Mouse (Mus musculus): Measurements from ENCODE around the gene Mad1l1. TPM values are rescaled to one million over a fixed set of nuclear protein-coding genes. Genes with fewer than 3 reads are reported as not detected.

The Mad1l1 gene
- polyA plus RNA-seq, 1 experiment from 2014 or later: 20.5 TPM

DNA sequence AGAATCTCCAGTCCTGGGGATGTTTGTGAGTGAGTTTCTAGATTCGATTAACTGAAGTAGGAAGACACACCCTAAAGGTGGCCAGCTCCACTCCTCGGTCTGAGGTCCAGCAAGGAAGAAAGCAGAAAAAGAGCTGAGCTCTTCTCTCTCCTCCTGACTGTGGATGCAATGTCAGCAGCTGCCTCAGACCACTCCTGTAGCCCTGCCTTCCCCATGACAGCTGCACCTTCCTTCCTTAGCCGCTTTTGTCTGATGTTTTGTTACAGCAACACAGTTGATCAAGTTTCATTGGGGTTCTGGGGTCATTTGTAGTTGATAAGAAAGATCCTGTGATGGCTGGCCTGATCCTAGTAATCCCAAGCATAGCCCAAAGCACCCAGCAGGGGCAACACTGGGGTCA is 36.1 kb upstream of the Mad1l1 start:
- peaks cover 66% of the 10 kb centered on the region for H3K36me3 ChIP-seq (ENCODE audit: control insufficient read depth, insufficient read depth, low read length)
- no peak overlapping the region for H3K4me3 ChIP-seq (ENCODE audit: control insufficient read depth in 1 of 2, insufficient read depth in 1 of 2, low read depth in 1 of 2, low read length in 2 of 2)
- WGBS: 83% methylated on average over 3 of the region's 3 CpGs
- no peak overlapping the region for H3K4me2 ChIP-seq (ENCODE audit: low read length)
- H3K27me3 ChIP-seq (ENCODE audit: control insufficient read depth, insufficient read depth, low read length): no peaks in the 10 kb centered on the region
- no peak overlapping the region for H3K27ac ChIP-seq (replicated peaks in 1 of 2; ENCODE audit: control insufficient read depth in 1 of 2, insufficient read depth in 1 of 2, low read depth in 2 of 2, low read length in 2 of 2)
- no peaks in the 10 kb centered on the region for H3K4me1 ChIP-seq (ENCODE audit: control insufficient read depth in 2 of 2, insufficient read depth in 2 of 2, low read length in 2 of 2)
- H3K9ac ChIP-seq (ENCODE audit: low read length): no peak overlapping the region
- ATAC-seq (ENCODE audit: insufficient number of reproducible peaks, insufficient read depth, low FRiP score, low read depth): no peak
- H3K9me3 ChIP-seq (ENCODE audit: control insufficient read depth, low read length): 0 out of 2 replicates have a peak, but pooled peaks cover 4% of the 10 kb centered on the region

DNA sequence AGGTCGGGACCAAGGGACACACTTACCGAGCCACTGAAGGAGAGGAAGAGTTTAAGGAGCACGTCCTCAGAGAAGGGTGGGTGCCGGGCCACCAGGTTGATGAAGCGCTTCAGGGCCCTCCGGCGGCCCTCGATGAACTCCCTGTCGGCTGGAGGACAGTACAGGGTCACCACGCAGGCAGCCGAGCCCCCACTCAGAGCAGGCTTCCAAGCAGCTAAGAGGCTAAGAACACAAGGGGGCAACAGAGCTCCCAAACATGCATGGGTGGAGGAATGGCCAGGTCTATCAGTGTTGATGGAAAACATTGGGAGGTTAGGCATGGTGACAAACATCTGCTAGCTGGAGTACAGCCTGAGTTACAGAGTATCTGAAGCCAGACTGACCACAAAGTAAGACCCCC is 34.6 kb upstream of the Mad1l1 start:
- H3K4me2 ChIP-seq (ENCODE audit: low read length): no peak overlapping the region
- no peak for ATAC-seq (ENCODE audit: insufficient number of reproducible peaks, insufficient read depth, low FRiP score, low read depth)
- H3K4me1 ChIP-seq (ENCODE audit: control insufficient read depth in 2 of 2, insufficient read depth in 2 of 2, low read length in 2 of 2): no peaks in the 10 kb centered on the region
- H3K36me3 ChIP-seq (ENCODE audit: control insufficient read depth, insufficient read depth, low read length): peaks cover 80% of the 10 kb centered on the region
- 78% methylated on average over 11 of the region's 11 CpGs for WGBS
- H3K9ac ChIP-seq (ENCODE audit: low read length): no peak overlapping the region
- H3K9me3 ChIP-seq (ENCODE audit: control insufficient read depth, low read length): 0 out of 2 replicates have a peak, but pooled peaks cover 4% of the 10 kb centered on the region
- no peaks in the 10 kb centered on the region for H3K27me3 ChIP-seq (ENCODE audit: control insufficient read depth, insufficient read depth, low read length)
- no peak overlapping the region for H3K27ac ChIP-seq (replicated peaks in 1 of 2; ENCODE audit: control insufficient read depth in 1 of 2, insufficient read depth in 1 of 2, low read depth in 2 of 2, low read length in 2 of 2)
- H3K4me3 ChIP-seq (ENCODE audit: control insufficient read depth in 1 of 2, insufficient read depth in 1 of 2, low read depth in 1 of 2, low read length in 2 of 2): no peak overlapping the region

DNA sequence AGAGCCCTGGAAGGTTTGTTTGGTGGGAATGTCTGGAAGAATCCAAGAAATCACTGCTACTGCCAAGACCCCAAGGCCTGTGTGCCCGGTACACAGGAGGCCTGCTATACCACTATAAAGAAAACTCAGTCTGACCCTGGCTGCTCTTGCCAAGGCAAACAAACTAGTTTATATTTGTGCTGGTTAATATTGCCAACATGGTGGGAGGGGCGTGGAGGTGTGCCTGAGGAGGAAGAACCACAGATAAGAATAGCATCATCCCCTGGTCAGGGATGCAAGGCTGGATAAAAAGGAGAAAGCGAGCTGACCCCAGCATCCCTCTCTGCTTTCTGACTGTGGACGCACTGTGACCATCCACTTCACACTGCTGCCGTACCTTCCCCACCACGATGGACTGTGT is 31.0 kb upstream of the Mad1l1 start:
- Histone ChIP-seq H3K9me3 (ENCODE audit: control insufficient read depth, low read length) (0 out of 2 replicates have a peak, but pooled peaks cover 4% of the 10 kb centered on the region), H3K27me3 (ENCODE audit: control insufficient read depth, insufficient read depth, low read length) (no peaks in the 10 kb centered on the region), H3K4me2 (ENCODE audit: low read length) (no peak overlapping the region), H3K36me3 (ENCODE audit: control insufficient read depth, insufficient read depth, low read length) (peaks cover 68% of the 10 kb centered on the region), H3K9ac (ENCODE audit: low read length) (no peak overlapping the region), H3K4me1 (ENCODE audit: control insufficient read depth in 2 of 2, insufficient read depth in 2 of 2, low read length in 2 of 2) (no peaks in the 10 kb centered on the region), H3K4me3 (ENCODE audit: control insufficient read depth in 1 of 2, insufficient read depth in 1 of 2, low read depth in 1 of 2, low read length in 2 of 2) (no peak overlapping the region), H3K27ac (replicated peaks in 1 of 2; ENCODE audit: control insufficient read depth in 1 of 2, insufficient read depth in 1 of 2, low read depth in 2 of 2, low read length in 2 of 2) (no peak overlapping the region)
- WGBS: 95% methylated on average over 6 of the region's 6 CpGs
- no peak for ATAC-seq (ENCODE audit: insufficient number of reproducible peaks, insufficient read depth, low FRiP score, low read depth)

DNA sequence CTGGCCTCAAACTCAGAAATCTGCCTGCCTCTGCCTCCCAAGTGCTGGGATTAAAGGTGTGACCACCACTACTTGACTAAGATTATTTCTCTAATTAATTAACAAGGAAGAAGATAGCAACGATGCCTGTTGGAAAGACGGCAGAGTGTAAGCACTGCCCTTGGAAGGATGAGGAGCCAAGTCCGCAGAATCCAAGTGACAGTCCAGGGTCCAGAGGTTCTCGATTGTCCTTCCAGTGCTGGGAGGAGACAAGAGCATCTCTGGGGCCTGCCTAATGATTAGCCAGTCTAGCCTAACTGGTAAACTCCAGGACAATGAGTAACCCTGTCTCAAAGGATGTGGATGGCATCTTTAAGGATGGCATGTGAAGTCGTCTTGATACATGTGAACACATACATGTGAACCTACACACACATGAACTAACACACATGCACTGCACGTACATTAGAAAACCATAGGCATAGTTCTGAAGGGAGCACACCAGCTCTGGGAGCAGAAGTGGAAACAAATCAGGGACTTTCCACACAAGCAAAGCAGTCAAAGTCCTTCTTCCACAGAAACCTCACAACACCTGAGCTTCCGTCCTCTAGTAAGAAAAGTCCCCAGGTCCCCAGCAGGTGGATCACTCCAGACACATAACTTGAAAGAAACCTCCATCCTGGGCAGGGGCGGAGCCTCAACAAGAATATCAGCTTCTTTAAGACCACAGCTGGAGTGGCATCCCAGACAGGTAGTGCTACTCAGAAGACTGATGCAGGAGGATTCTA is 29.6 kb upstream of the Mad1l1 start:
- Histone ChIP-seq H3K27ac (replicated peaks in 1 of 2; ENCODE audit: control insufficient read depth in 1 of 2, insufficient read depth in 1 of 2, low read depth in 2 of 2, low read length in 2 of 2) (no peak overlapping the region), H3K4me2 (ENCODE audit: low read length) (no peak overlapping the region), H3K27me3 (ENCODE audit: control insufficient read depth, insufficient read depth, low read length) (no peaks in the 10 kb centered on the region), H3K4me3 (ENCODE audit: control insufficient read depth in 1 of 2, insufficient read depth in 1 of 2, low read depth in 1 of 2, low read length in 2 of 2) (no peak overlapping the region), H3K9me3 (ENCODE audit: control insufficient read depth, low read length) (0 out of 2 replicates have a peak, but pooled peaks cover 4% of the 10 kb centered on the region), H3K36me3 (ENCODE audit: control insufficient read depth, insufficient read depth, low read length) (peaks cover 62% of the 10 kb centered on the region), H3K9ac (ENCODE audit: low read length) (no peak overlapping the region), H3K4me1 (ENCODE audit: control insufficient read depth in 2 of 2, insufficient read depth in 2 of 2, low read length in 2 of 2) (peaks cover 0 to 2% of the 10 kb centered on the region in 2 experiments; a peak in 1 of 4 replicates)
- 93% methylated on average over 8 of the region's 8 CpGs for WGBS
- ATAC-seq (ENCODE audit: insufficient number of reproducible peaks, insufficient read depth, low FRiP score, low read depth): no peak

DNA sequence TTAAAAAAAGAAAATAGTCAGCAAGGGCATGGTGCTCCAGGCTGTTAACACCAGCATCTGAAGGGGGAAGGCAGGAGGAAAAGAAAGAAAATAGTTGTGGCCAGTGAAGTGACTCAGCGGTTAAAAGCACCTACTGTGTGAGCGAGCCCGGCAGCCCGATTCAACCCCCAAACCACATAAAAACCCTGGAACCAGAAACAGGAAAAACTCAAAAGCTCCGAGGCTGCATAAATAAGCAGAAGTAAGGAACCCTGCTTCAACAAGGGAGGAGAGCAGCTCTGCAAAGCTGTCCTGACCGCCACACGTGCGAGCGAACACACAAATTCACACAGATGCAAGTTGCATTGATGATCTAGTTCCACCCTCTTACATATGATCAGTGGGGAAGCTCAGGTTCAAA is 28.5 kb upstream of the Mad1l1 start:
- Histone ChIP-seq H3K9me3 (ENCODE audit: control insufficient read depth, low read length) (0 out of 2 replicates have a peak, but pooled peaks cover 4% of the 10 kb centered on the region), H3K4me3 (ENCODE audit: control insufficient read depth in 1 of 2, insufficient read depth in 1 of 2, low read depth in 1 of 2, low read length in 2 of 2) (no peak overlapping the region), H3K27me3 (ENCODE audit: control insufficient read depth, insufficient read depth, low read length) (no peaks in the 10 kb centered on the region), H3K4me1 (ENCODE audit: control insufficient read depth in 2 of 2, insufficient read depth in 2 of 2, low read length in 2 of 2) (peaks cover 0 to 2% of the 10 kb centered on the region in 2 experiments; a peak in 1 of 4 replicates), H3K4me2 (ENCODE audit: low read length) (no peak overlapping the region), H3K27ac (replicated peaks in 1 of 2; ENCODE audit: control insufficient read depth in 1 of 2, insufficient read depth in 1 of 2, low read depth in 2 of 2, low read length in 2 of 2) (no peak overlapping the region), H3K9ac (ENCODE audit: low read length) (no peak overlapping the region), H3K36me3 (ENCODE audit: control insufficient read depth, insufficient read depth, low read length) (peaks cover 62% of the 10 kb centered on the region)
- no peak for ATAC-seq (ENCODE audit: insufficient number of reproducible peaks, insufficient read depth, low FRiP score, low read depth)
- WGBS: 91% methylated on average over 9 of the region's 9 CpGs

DNA sequence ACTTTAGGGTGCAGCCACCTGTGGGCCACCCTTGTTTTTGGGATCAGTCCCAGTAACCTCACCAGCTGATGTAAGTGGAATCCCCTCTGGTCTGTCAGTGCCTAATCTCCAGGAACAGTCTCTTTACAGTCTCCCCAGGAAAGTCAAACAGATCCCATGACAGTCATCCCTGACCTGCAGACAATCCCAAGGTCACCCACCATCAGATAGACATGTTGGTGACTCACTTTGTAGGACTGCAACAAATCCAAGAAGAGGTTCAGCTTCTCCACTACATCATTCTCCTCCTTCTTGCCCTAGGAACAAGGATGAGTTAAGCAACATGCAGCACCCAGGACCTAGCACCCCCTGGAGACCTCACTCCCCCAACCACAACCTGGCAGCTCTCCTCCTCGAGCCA is 24.7 kb upstream of the Mad1l1 start:
- 64% methylated on average over 1 of the region's 1 CpGs for WGBS
- Histone ChIP-seq H3K9me3 (ENCODE audit: control insufficient read depth, low read length) (no peaks in the 10 kb centered on the region), H3K27me3 (ENCODE audit: control insufficient read depth, insufficient read depth, low read length) (no peaks in the 10 kb centered on the region), H3K4me3 (ENCODE audit: control insufficient read depth in 1 of 2, insufficient read depth in 1 of 2, low read depth in 1 of 2, low read length in 2 of 2) (no peak overlapping the region), H3K36me3 (ENCODE audit: control insufficient read depth, insufficient read depth, low read length) (peaks cover 45% of the 10 kb centered on the region), H3K27ac (replicated peaks in 1 of 2; ENCODE audit: control insufficient read depth in 1 of 2, insufficient read depth in 1 of 2, low read depth in 2 of 2, low read length in 2 of 2) (no peak overlapping the region), H3K9ac (ENCODE audit: low read length) (no peak overlapping the region), H3K4me1 (ENCODE audit: control insufficient read depth in 2 of 2, insufficient read depth in 2 of 2, low read length in 2 of 2) (peaks cover 0 to 2% of the 10 kb centered on the region in 2 experiments; a peak in 1 of 4 replicates), H3K4me2 (ENCODE audit: low read length) (no peak overlapping the region)
- ATAC-seq (ENCODE audit: insufficient number of reproducible peaks, insufficient read depth, low FRiP score, low read depth): no peak

DNA sequence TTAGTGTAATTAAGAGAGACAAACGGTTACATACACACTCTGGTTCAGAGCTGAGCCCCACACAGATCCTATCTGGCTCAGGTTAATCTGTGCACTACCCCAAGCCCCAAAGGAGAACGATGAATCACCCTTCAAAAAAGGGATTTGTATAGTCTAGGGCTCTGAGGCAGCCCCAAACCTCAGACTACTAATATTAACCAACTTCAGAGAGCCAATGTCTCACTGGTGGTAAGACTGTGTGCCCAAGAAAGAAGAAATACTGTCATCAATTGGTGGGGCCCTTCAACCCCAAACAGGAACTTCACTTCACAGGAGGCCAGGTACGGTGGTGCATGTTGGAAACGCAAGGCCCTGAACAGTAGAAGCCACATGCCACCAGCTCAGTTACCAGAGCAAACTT is 23.9 kb upstream of the Mad1l1 start:
- H3K36me3 ChIP-seq (ENCODE audit: control insufficient read depth, insufficient read depth, low read length): peaks cover 53% of the 10 kb centered on the region
- H3K9ac ChIP-seq (ENCODE audit: low read length): no peak overlapping the region
- no peak overlapping the region for H3K4me3 ChIP-seq (ENCODE audit: control insufficient read depth in 1 of 2, insufficient read depth in 1 of 2, low read depth in 1 of 2, low read length in 2 of 2)
- H3K27me3 ChIP-seq (ENCODE audit: control insufficient read depth, insufficient read depth, low read length): no peaks in the 10 kb centered on the region
- ATAC-seq (ENCODE audit: insufficient number of reproducible peaks, insufficient read depth, low FRiP score, low read depth): no peak
- H3K4me2 ChIP-seq (ENCODE audit: low read length): no peak overlapping the region
- peaks cover 0 to 2% of the 10 kb centered on the region in 2 experiments; a peak in 1 of 4 replicates for H3K4me1 ChIP-seq (ENCODE audit: control insufficient read depth in 2 of 2, insufficient read depth in 2 of 2, low read length in 2 of 2)
- 95% methylated on average over 4 of the region's 4 CpGs for WGBS
- no peaks in the 10 kb centered on the region for H3K9me3 ChIP-seq (ENCODE audit: control insufficient read depth, low read length)
- no peak overlapping the region for H3K27ac ChIP-seq (replicated peaks in 1 of 2; ENCODE audit: control insufficient read depth in 1 of 2, insufficient read depth in 1 of 2, low read depth in 2 of 2, low read length in 2 of 2)
